Mouse (Mus musculus): ENCODE measurements around the gene Galt. TPM values are rescaled to one million over a fixed set of nuclear protein-coding genes. Genes with fewer than 3 reads are reported as not detected.
"Not testable (repeated sequence)": the region's sequence is repeated elsewhere in the genome, so short reads cannot be mapped to it uniquely, and the experiment has no call there.

Galt gene
- polyA plus RNA-seq, 1 experiment from 2014 or later, result 27.4 TPM

- no peaks in the 10 kb centered on the region for H3K9me3 ChIP-seq (ENCODE audit: control insufficient read depth, low read length)
- H3K4me3 ChIP-seq (ENCODE audit: low read depth, low read length), result peak overlapping the region; percentile 43; the same call in 1 of the 2 replicates
- peaks cover 11% of the 10 kb centered on the region; the same call in 1 of the 2 replicates for H3K4me1 ChIP-seq (replicated peaks; ENCODE audit: control insufficient read depth, insufficient read depth)
- peaks cover 5% of the 10 kb centered on the region; the same call in 1 of the 2 replicates for H3K36me3 ChIP-seq (ENCODE audit: control insufficient read depth, insufficient read depth, low read length)
- ATAC-seq (ENCODE audit: low FRiP score, low TSS enrichment) (no peak), DNase-seq (ENCODE audit: low spot score) (no peak)
- TF ChIP-seq EP300 (optimal IDR thresholded peaks at IDR 0.05) (no peak), CTCF (IDR thresholded peaks at IDR 0.05; ENCODE audit: low read depth) (no peak)
- H3K27me3 ChIP-seq (ENCODE audit: control insufficient read depth, insufficient read depth, low read length), result no peaks in the 10 kb centered on the region
- H3K27ac ChIP-seq (replicated peaks), result peak overlapping the region; percentile 89
- H3K9ac ChIP-seq (ENCODE audit: low read length), result no peak overlapping the region
- peak overlapping the region; percentile 59 for H3K4me2 ChIP-seq (replicated peaks; ENCODE audit: low read depth)
These were observed 6.7 kb downstream of the Galt start for GRCm38 (mm10) chr4:41761680-41762079.

GRCm38 (mm10) chr4:41762099-41762687, 7.2 kb downstream of the Galt start:
- TF ChIP-seq CTCF (IDR thresholded peaks at IDR 0.05; ENCODE audit: low read depth) (no peak), EP300 (optimal IDR thresholded peaks at IDR 0.05) (no peak)
- peak overlapping the region; percentile 89 for H3K27ac ChIP-seq (replicated peaks)
- no peaks in the 10 kb centered on the region for H3K27me3 ChIP-seq (ENCODE audit: control insufficient read depth, insufficient read depth, low read length)
- peak overlapping the region; percentile 4; the same call in 1 of the 2 replicates for H3K4me3 ChIP-seq (ENCODE audit: low read depth, low read length)
- WGBS, result 51% methylated on average over 8 of the region's 8 CpGs
- DNase-seq (ENCODE audit: low spot score) (peak; percentile 33), ATAC-seq (ENCODE audit: low FRiP score, low TSS enrichment) (0 out of 2 replicates have a peak, but pooled peaks have one; percentile 9)
- H3K4me1 ChIP-seq (replicated peaks; ENCODE audit: control insufficient read depth, insufficient read depth), result peaks cover 11% of the 10 kb centered on the region; the same call in 1 of the 2 replicates
- H3K36me3 ChIP-seq (ENCODE audit: control insufficient read depth, insufficient read depth, low read length), result peaks cover 5% of the 10 kb centered on the region; the same call in 1 of the 2 replicates
- H3K9ac ChIP-seq (ENCODE audit: low read length), result peak overlapping the region; percentile 27; the same call in 1 of the 2 replicates
- H3K4me2 ChIP-seq (replicated peaks; ENCODE audit: low read depth), result peak overlapping the region; percentile 59
- no peaks in the 10 kb centered on the region for H3K9me3 ChIP-seq (ENCODE audit: control insufficient read depth, low read length)

- not testable (repeated sequence) for DNase-seq (ENCODE audit: low spot score); H3K9me3 ChIP-seq (ENCODE audit: control insufficient read depth, low read length); H3K27me3 ChIP-seq (ENCODE audit: control insufficient read depth, insufficient read depth, low read length); ATAC-seq (ENCODE audit: low FRiP score, low TSS enrichment); H3K36me3 ChIP-seq (ENCODE audit: control insufficient read depth, insufficient read depth, low read length); H3K4me3 ChIP-seq (ENCODE audit: low read depth, low read length)
- H3K27ac ChIP-seq (replicated peaks), result peak overlapping the region; percentile 89; the same call in 1 of the 2 replicates
- peak overlapping the region; percentile 27; the same call in 1 of the 2 replicates for H3K9ac ChIP-seq (ENCODE audit: low read length)
- peaks cover 11% of the 10 kb centered on the region; the same call in 1 of the 2 replicates for H3K4me1 ChIP-seq (replicated peaks; ENCODE audit: control insufficient read depth, insufficient read depth)
- peak overlapping the region; percentile 59 for H3K4me2 ChIP-seq (replicated peaks; ENCODE audit: low read depth)
- 32% methylated on average over 8 of the region's 8 CpGs for WGBS
These were observed 7.7 kb downstream of the Galt start for GRCm38 (mm10) chr4:41762688-41763114.

- not testable (repeated sequence) for H3K27me3 ChIP-seq (ENCODE audit: control insufficient read depth, insufficient read depth, low read length); H3K36me3 ChIP-seq (ENCODE audit: control insufficient read depth, insufficient read depth, low read length); H3K9me3 ChIP-seq (ENCODE audit: control insufficient read depth, low read length); DNase-seq (ENCODE audit: low spot score); H3K27ac ChIP-seq (replicated peaks); H3K4me3 ChIP-seq (ENCODE audit: low read depth, low read length); ATAC-seq (ENCODE audit: low FRiP score, low TSS enrichment); H3K4me2 ChIP-seq (replicated peaks; ENCODE audit: low read depth); H3K9ac ChIP-seq (ENCODE audit: low read length)
- 69% methylated on average over 3 of the region's 6 CpGs for WGBS
- H3K4me1 ChIP-seq (replicated peaks; ENCODE audit: control insufficient read depth, insufficient read depth), result peaks cover 11% of the 10 kb centered on the region; the same call in 1 of the 2 replicates
These were observed 8.1 kb downstream of the Galt start for GRCm38 (mm10) chr4:41763176-41763575.

- H3K27ac ChIP-seq (replicated peaks); H3K9ac ChIP-seq (ENCODE audit: low read length); H3K4me1 ChIP-seq (replicated peaks; ENCODE audit: control insufficient read depth, insufficient read depth); H3K9me3 ChIP-seq (ENCODE audit: control insufficient read depth, low read length); H3K36me3 ChIP-seq (ENCODE audit: control insufficient read depth, insufficient read depth, low read length); H3K27me3 ChIP-seq (ENCODE audit: control insufficient read depth, insufficient read depth, low read length); H3K4me3 ChIP-seq (ENCODE audit: low read depth, low read length); ATAC-seq (ENCODE audit: low FRiP score, low TSS enrichment); H3K4me2 ChIP-seq (replicated peaks; ENCODE audit: low read depth): not testable (repeated sequence)
- DNase-seq (ENCODE audit: low spot score), result peak; percentile 45
- WGBS, result 66% methylated on average over 10 of the region's 10 CpGs
These were observed 12.3 kb downstream of the Galt start for GRCm38 (mm10) chr4:41767301-41767700.

- H3K9me3 ChIP-seq (ENCODE audit: control insufficient read depth, low read length); H3K9ac ChIP-seq (ENCODE audit: low read length); H3K36me3 ChIP-seq (ENCODE audit: control insufficient read depth, insufficient read depth, low read length); DNase-seq (ENCODE audit: low spot score); H3K27me3 ChIP-seq (ENCODE audit: control insufficient read depth, insufficient read depth, low read length); H3K4me1 ChIP-seq (replicated peaks; ENCODE audit: control insufficient read depth, insufficient read depth); ATAC-seq (ENCODE audit: low FRiP score, low TSS enrichment); H3K27ac ChIP-seq (replicated peaks): not testable (repeated sequence)
- 7% methylated on average over 6 of the region's 16 CpGs for WGBS
- H3K4me3 ChIP-seq (ENCODE audit: low read depth, low read length), result peak overlapping the region; percentile 19; the same call in 1 of the 2 replicates
- H3K4me2 ChIP-seq (replicated peaks; ENCODE audit: low read depth), result peak overlapping the region; percentile 25; the same call in 1 of the 2 replicates
These were observed 17.9 kb downstream of the Galt start for GRCm38 (mm10) chr4:41772946-41773345.

GRCm38 (mm10) chr4:41773502-41773901, 18.5 kb downstream of the Galt start:
- ATAC-seq (ENCODE audit: low FRiP score, low TSS enrichment), result not testable (repeated sequence)
- DNase-seq (ENCODE audit: low spot score), result peak; percentile 66

GRCm38 (mm10) chr4:41774002-41774401, 19.0 kb downstream of the Galt start, which contains the start of gene Ccl27a:
Gene Ccl27a, minus strand, starts transcription at chr4:41774247.
- not testable (repeated sequence) for H3K9me3 ChIP-seq (ENCODE audit: control insufficient read depth, low read length); H3K27ac ChIP-seq (replicated peaks); H3K27me3 ChIP-seq (ENCODE audit: control insufficient read depth, insufficient read depth, low read length); H3K4me1 ChIP-seq (replicated peaks; ENCODE audit: control insufficient read depth, insufficient read depth); ATAC-seq (ENCODE audit: low FRiP score, low TSS enrichment); H3K36me3 ChIP-seq (ENCODE audit: control insufficient read depth, insufficient read depth, low read length); H3K9ac ChIP-seq (ENCODE audit: low read length)
- DNase-seq (ENCODE audit: low spot score), result peak; percentile 75
- 3% methylated on average over 12 of the region's 14 CpGs for WGBS
- peak within 1 kb of the TSS; percentile 23; the same call in 1 of the 2 replicates for H3K4me3 ChIP-seq (ENCODE audit: low read depth, low read length)
- peak within 1 kb of the TSS; percentile 35; the same call in 1 of the 2 replicates for H3K4me2 ChIP-seq (replicated peaks; ENCODE audit: low read depth)

More at GRCm38 (mm10) chr4:41773502-41773901, 18.5 kb downstream of the Galt start:
- not testable (repeated sequence) for H3K9me3 ChIP-seq (ENCODE audit: control insufficient read depth, low read length); H3K36me3 ChIP-seq (ENCODE audit: control insufficient read depth, insufficient read depth, low read length); H3K9ac ChIP-seq (ENCODE audit: low read length); H3K27me3 ChIP-seq (ENCODE audit: control insufficient read depth, insufficient read depth, low read length); H3K4me1 ChIP-seq (replicated peaks; ENCODE audit: control insufficient read depth, insufficient read depth); H3K27ac ChIP-seq (replicated peaks)
- Histone ChIP-seq H3K4me3 (ENCODE audit: low read depth, low read length) (peak overlapping the region; percentile 23; the same call in 1 of the 2 replicates), H3K4me2 (replicated peaks; ENCODE audit: low read depth) (peak overlapping the region; percentile 35; the same call in 1 of the 2 replicates)
- WGBS, result 0% methylated on average over 10 of the region's 25 CpGs

Measured in stomach, postnatal 0 days (tissue).